Mouse (Mus musculus) midbrain, embryonic 16.5 days (tissue): ENCODE measurements around the gene Krtap1-5. TPM values are rescaled to one million over a fixed set of nuclear protein-coding genes. Genes with fewer than 3 reads are reported as not detected.

Experiments used
- ATAC-seq: fragments of 200-750 bp; cut with Nextera tagmentation; 2 replicates; pipeline ENCODE4 v1.8.0; 2017; ENCODE audit warnings: moderate TSS enrichment
- H3K27ac ChIP-seq: fragments of 300-500 bp; sonication (generic); 2 replicates; pipeline ENCODE4 v1.5.1; 2014; ENCODE audit warnings: mild to moderate bottlenecking, low read length, mixed read lengths
- H3K27me3 ChIP-seq: fragments of 300-500 bp; sonication (generic); 2 replicates; pipeline ENCODE4 v1.6.1; 2014; ENCODE audit warnings: low read depth, low read length, mixed read lengths; ENCODE audit not compliant: control insufficient read depth, insufficient read depth
- H3K36me3 ChIP-seq: fragments of 300-500 bp; sonication (generic); 2 replicates; pipeline ENCODE4 v1.6.1; 2014; ENCODE audit warnings: mild to moderate bottlenecking, low read length, moderate library complexity, mixed read lengths; ENCODE audit not compliant: control insufficient read depth, insufficient read depth
- H3K4me1 ChIP-seq: fragments of 300-500 bp; sonication (generic); 2 replicates; pipeline ENCODE4 v1.6.1; 2014; ENCODE audit warnings: mild to moderate bottlenecking, low read length, mixed read lengths; ENCODE audit not compliant: control insufficient read depth, insufficient read depth
- H3K4me2 ChIP-seq: fragments of 300-500 bp; sonication (generic); 2 replicates; pipeline ENCODE4 v1.6.1; 2014; ENCODE audit warnings: mild to moderate bottlenecking, low read length, mixed read lengths
- H3K4me3 ChIP-seq: fragments of 300-500 bp; sonication (generic); 2 replicates; pipeline ENCODE4 v1.5.1; 2014; ENCODE audit warnings: low read depth, mild to moderate bottlenecking, low read length, moderate library complexity, mixed read lengths
- H3K9ac ChIP-seq: fragments of 300-500 bp; sonication (generic); 2 replicates; pipeline ENCODE4 v1.6.1; 2014; ENCODE audit warnings: low read depth, low read length, mixed read lengths
- H3K9me3 ChIP-seq: fragments of 300-500 bp; sonication (generic); replicated peaks from 2 replicates; pipeline ENCODE4 v1.6.1; 2014; ENCODE audit warnings: mild to moderate bottlenecking, low read length, mixed read lengths; ENCODE audit not compliant: control insufficient read depth, poor library complexity, severe bottlenecking
- WGBS: fragments of 180-500 bp; shearing (Covaris S2); extraction: QIAGEN DNeasy Blood & Tissue Kit; methylation state at CpG from one replicate; pipeline ENCODE4 v1.1.7; 2014; 5-methylcytosine and 5-hydroxymethylcytosine counted together
- polyA plus RNA-seq: library from polyadenylated mRNA; unstranded; fragments of >200 nt; fragmentation: Nextera tagmentation; extraction: Ambion mirVana; gene quantifications from 2 replicates; pipeline ENCODE4 v1.2.1, GENCODE M21; 2015

Krtap1-5 gene
- polyA plus RNA-seq, 1 experiment from 2014 or later = not detected

GRCm38 (mm10) chr11:99557976-99558745, 22.7 kb downstream of the Krtap1-5 start:
- Histone ChIP-seq H3K36me3 (no peaks in the 10 kb centered on the region), H3K9me3 (no peaks in the 10 kb centered on the region), H3K4me2 (no peak overlapping the region), H3K27me3 (no peaks in the 10 kb centered on the region), H3K4me3 (no peak overlapping the region), H3K9ac (no peak overlapping the region), H3K27ac (no peak overlapping the region), H3K4me1 (no peaks in the 10 kb centered on the region)
- 92% methylated on average over 3 of the region's 3 CpGs for WGBS
- no peak for ATAC-seq

DNA sequence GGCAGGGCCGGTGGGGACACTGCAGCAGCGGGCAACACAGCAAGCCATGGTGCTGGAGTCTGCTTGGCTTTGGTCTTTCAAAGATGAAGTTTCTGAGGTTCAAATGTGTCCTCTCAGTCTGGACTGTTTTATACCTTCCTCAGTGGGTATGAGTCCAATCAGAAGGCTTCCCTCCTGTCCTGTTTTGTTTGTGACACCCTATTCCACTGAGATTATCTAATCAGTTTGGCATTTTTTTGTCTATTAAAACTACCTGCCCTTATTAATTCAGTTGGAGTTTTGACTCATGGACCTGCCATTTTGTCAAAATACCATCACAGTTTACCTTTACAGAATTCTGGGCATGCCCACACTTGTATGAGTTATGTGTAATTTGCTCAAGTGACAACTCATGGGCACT, 24.1 kb downstream of the Krtap1-5 start, which contains the start of gene Krtap3-2:
Krtap3-2 (minus strand) TSS at position 101 of the 400 bp plus-strand sequence.
- H3K4me2 ChIP-seq = no peak within 1 kb of the TSS
- H3K27me3 ChIP-seq = no peaks in the 10 kb centered on the region
- no peaks in the 10 kb centered on the region for H3K4me1 ChIP-seq
- 92% methylated on average over 2 of the region's 2 CpGs for WGBS
- no peak within 1 kb of the TSS for H3K4me3 ChIP-seq
- no peak within 1 kb of the TSS for H3K27ac ChIP-seq
- no peak for ATAC-seq
- no peaks in the 10 kb centered on the region for H3K9me3 ChIP-seq
- H3K9ac ChIP-seq = no peak within 1 kb of the TSS
- H3K36me3 ChIP-seq = no peaks in the 10 kb centered on the region

DNA sequence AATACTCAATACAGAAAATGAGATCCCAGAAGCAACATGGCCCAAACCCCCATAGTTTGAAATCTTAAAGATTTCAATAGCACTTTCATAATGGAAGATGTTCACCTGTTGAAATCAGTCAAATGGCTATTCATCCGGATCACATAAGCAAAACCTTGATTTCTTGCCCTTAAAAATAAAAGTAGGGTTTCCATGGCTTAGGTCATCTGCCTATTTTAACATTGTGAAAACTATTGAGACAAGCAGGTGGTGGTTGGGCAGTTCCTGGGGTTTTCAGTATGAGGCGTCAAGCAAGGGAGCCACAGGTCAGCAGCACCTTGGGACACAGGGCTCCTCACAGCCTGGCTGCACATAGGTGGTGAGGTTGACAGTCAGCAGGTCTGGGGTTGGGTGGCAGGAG, 24.6 kb downstream of the Krtap1-5 start:
- no peak overlapping the region for H3K4me2 ChIP-seq
- no peak overlapping the region for H3K9ac ChIP-seq
- no peaks in the 10 kb centered on the region for H3K36me3 ChIP-seq
- H3K27me3 ChIP-seq = no peaks in the 10 kb centered on the region
- no peak overlapping the region for H3K27ac ChIP-seq
- H3K9me3 ChIP-seq = no peaks in the 10 kb centered on the region
- WGBS = 87% methylated on average over 2 of the region's 2 CpGs
- no peak overlapping the region for H3K4me3 ChIP-seq
- ATAC-seq = no peak
- H3K4me1 ChIP-seq = no peaks in the 10 kb centered on the region

- Histone ChIP-seq H3K4me3 (no peak within 1 kb of the TSS), H3K27me3 (no peaks in the 10 kb centered on the region), H3K4me1 (no peaks in the 10 kb centered on the region), H3K4me2 (no peak within 1 kb of the TSS), H3K27ac (no peak within 1 kb of the TSS), H3K9ac (no peak within 1 kb of the TSS), H3K36me3 (no peaks in the 10 kb centered on the region), H3K9me3 (no peaks in the 10 kb centered on the region)
- no peak for ATAC-seq
- 69% methylated on average over 3 of the region's 4 CpGs for WGBS
Observed at GRCm38 (mm10) chr11:99550765-99551164, 30.1 kb downstream of the Krtap1-5 start, which contains the start of gene Krtap3-3. Krtap3-3 (minus strand) TSS chr11:99550865.

DNA sequence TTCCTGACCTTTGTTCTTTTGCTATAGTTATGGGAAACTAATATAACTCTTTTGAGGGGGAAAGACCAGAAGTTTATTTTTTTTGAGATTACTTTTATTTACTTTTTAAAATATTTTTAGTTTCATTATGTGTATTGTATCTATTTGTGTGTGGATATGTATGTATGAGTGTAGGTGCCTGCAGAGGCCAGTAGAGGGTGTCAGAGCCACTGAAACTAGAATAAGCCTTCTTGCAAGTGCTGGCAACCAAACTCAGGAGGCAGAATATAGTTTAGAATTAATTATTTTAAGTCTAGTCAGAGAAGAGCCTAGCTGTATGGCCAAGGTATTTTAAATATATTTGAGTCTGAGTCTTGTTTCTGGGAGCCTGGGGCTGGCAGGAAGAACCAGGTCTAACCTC, 32.9 kb downstream of the Krtap1-5 start:
- no peak overlapping the region for H3K4me3 ChIP-seq

DNA sequence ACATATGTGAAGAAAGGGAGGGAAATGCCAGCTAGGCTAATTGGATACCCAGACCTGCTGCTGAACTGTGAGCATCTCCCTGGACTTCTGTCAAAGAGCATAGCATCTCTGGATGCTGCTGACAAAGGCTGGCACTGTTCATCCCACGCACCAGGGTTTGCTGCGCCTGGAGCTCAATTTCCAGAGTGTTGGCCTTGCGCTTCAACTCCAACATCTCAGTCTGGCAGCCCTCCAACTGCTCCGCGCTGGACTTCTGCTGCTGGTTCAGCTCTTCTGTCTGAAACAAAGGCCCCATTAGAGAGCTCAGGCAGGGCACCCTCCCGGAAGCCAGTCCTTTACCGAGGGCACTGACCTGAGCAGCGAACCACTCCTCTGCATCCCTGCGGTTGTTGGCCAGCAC, 41.1 kb downstream of the Krtap1-5 start:
- Histone ChIP-seq H3K36me3 (no peaks in the 10 kb centered on the region), H3K4me3 (no peak overlapping the region), H3K4me1 (no peaks in the 10 kb centered on the region), H3K27me3 (no peaks in the 10 kb centered on the region), H3K27ac (no peak overlapping the region), H3K9ac (no peak overlapping the region), H3K9me3 (no peaks in the 10 kb centered on the region), H3K4me2 (no peak overlapping the region)
- WGBS = 49% methylated on average over 9 of the region's 9 CpGs
- ATAC-seq = no peak

More for the DNA sequence above, 32.9 kb downstream of the Krtap1-5 start:
- no peak for ATAC-seq
- Histone ChIP-seq H3K4me2 (no peak overlapping the region), H3K27me3 (no peaks in the 10 kb centered on the region), H3K4me1 (no peaks in the 10 kb centered on the region), H3K36me3 (no peaks in the 10 kb centered on the region), H3K9me3 (no peaks in the 10 kb centered on the region), H3K9ac (no peak overlapping the region), H3K27ac (no peak overlapping the region)

Other genes starting within 250 kb of the Krtap1-5 start
- gene Krt26, start 243.1 kb downstream of the Krtap1-5 start, polyA plus RNA-seq = 0.19 TPM in 2 replicates
- not detected in 2 replicates for gene Krt27, start 229.9 kb downstream of the Krtap1-5 start, polyA plus RNA-seq
- 0.29 and 0.46 TPM in 2 replicates for gene Krt28, start 206.1 kb downstream of the Krtap1-5 start, polyA plus RNA-seq
- gene Krt10, start 191.7 kb downstream of the Krtap1-5 start, polyA plus RNA-seq = 28.9 and 29.8 TPM in 2 replicates
- 0.14 TPM in 1 of 2 replicates, not detected in the other for gene Krt12, start 158.8 kb downstream of the Krtap1-5 start, polyA plus RNA-seq
- 0.21 and 0.34 TPM in 2 replicates for gene Krt20, start 142.9 kb downstream of the Krtap1-5 start, polyA plus RNA-seq
- 0.11 TPM in 1 of 2 replicates, not detected in the other for gene Krt23, start 87.9 kb downstream of the Krtap1-5 start, polyA plus RNA-seq
- gene Krt39, start 59.7 kb downstream of the Krtap1-5 start, polyA plus RNA-seq = not detected in 2 replicates
- not detected in 2 replicates for gene Krt40, start 37.9 kb downstream of the Krtap1-5 start, polyA plus RNA-seq
- not detected in 2 replicates for gene Krtap3-3, start 30.2 kb downstream of the Krtap1-5 start, polyA plus RNA-seq
- gene Krtap3-2, start 24.2 kb downstream of the Krtap1-5 start, polyA plus RNA-seq = not detected in 2 replicates
- gene Gm11939, start 21.6 kb downstream of the Krtap1-5 start, polyA plus RNA-seq = not detected in 2 replicates
- gene Krtap3-1, start 14.4 kb downstream of the Krtap1-5 start, polyA plus RNA-seq = not detected in 2 replicates
- not detected in 2 replicates for gene Krtap1-4, start 2.6 kb upstream of the Krtap1-5 start, polyA plus RNA-seq
- not detected in 2 replicates for gene Krtap1-3, start 10.3 kb upstream of the Krtap1-5 start, polyA plus RNA-seq
- not detected in 2 replicates for gene Krtap9-3, start 17.1 kb upstream of the Krtap1-5 start, polyA plus RNA-seq
- gene Gm11938, start 22.3 kb upstream of the Krtap1-5 start, polyA plus RNA-seq = not detected in 2 replicates
- not detected in 2 replicates for gene Gm11937, start 29.2 kb upstream of the Krtap1-5 start, polyA plus RNA-seq
- gene Krtap2-4, start 33.8 kb upstream of the Krtap1-5 start, polyA plus RNA-seq = not detected in 2 replicates
- not detected in 2 replicates for gene Gm11562, start 39.4 kb upstream of the Krtap1-5 start, polyA plus RNA-seq
- not detected in 2 replicates for gene Krtap4-1, start 47.2 kb upstream of the Krtap1-5 start, polyA plus RNA-seq
- gene Krtap4-2, start 54.1 kb upstream of the Krtap1-5 start, polyA plus RNA-seq = 0.25 TPM in 1 of 2 replicates, not detected in the other
- not detected in 2 replicates for gene Krtap4-7, start 63.1 kb upstream of the Krtap1-5 start, polyA plus RNA-seq
- not detected in 2 replicates for gene Gm11555, start 69.2 kb upstream of the Krtap1-5 start, polyA plus RNA-seq
- not detected in 2 replicates for gene Gm11563, start 77.9 kb upstream of the Krtap1-5 start, polyA plus RNA-seq
- gene Krtap4-6, start 84.9 kb upstream of the Krtap1-5 start, polyA plus RNA-seq = not detected in 2 replicates
- gene Gm14190, start 109.7 kb upstream of the Krtap1-5 start, polyA plus RNA-seq = not detected in 2 replicates
- not detected in 2 replicates for gene Gm14180, start 153.3 kb upstream of the Krtap1-5 start, polyA plus RNA-seq
- gene Gm11595, start 191.9 kb upstream of the Krtap1-5 start, polyA plus RNA-seq = not detected in 2 replicates
- gene Krtap4-8, start 199.7 kb upstream of the Krtap1-5 start, polyA plus RNA-seq = not detected in 2 replicates
- not detected in 2 replicates for gene Krtap4-9, start 204.2 kb upstream of the Krtap1-5 start, polyA plus RNA-seq
- gene Gm11596, start 212.5 kb upstream of the Krtap1-5 start, polyA plus RNA-seq = not detected in 2 replicates
- gene Gm11569, start 217.9 kb upstream of the Krtap1-5 start, polyA plus RNA-seq = not detected in 2 replicates
- gene Gm11554, start 223.4 kb upstream of the Krtap1-5 start, polyA plus RNA-seq = not detected in 2 replicates
- gene Krtap4-13, start 228.9 kb upstream of the Krtap1-5 start, polyA plus RNA-seq = not detected in 2 replicates
- gene Gm11564, start 234.7 kb upstream of the Krtap1-5 start, polyA plus RNA-seq = not detected in 2 replicates